Mouse (Mus musculus) kidney, postnatal 10 days (tissue): ENCODE data around the gene Scamp3.
A peak's percentile ranks its signal among the peaks of the same experiment; 100 is the strongest.

ENCODE experiments used
- DNase-seq: peaks from one replicate; pipeline ENCODE4 v3.0.0; 2021; ENCODE audit warnings: mixed read lengths

The Scamp3 gene

DNA sequence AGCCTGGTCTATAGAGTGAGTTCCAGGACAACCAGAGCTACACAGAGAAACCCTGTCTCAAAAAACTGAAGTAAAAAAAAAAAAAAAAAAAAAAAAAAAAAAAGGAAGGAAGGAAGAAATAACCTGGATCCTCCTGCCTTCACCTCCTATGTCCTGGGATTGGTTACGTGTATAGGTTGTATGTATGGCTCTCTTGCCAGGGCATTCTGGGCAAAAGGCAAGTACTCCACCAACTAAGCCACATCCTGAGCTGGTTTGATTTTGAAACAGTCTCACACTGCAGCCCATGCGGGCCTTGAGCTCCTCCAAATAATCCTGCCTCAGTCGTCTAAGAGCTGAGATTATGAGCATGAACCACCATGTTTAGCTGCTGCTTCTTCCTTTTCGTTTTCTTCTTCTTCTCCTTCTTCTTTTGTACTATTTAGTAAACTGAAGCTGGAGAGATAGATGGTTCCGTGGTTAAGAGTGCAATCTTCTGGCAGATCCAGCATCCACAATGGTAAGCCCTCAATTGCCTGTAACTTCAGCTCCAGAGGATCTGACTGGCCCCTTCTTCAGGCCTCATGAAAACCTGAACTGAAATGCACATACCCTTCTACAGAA lies 13.5 kb upstream of the Scamp3 start:
- DNase-seq: no peak

DNA sequence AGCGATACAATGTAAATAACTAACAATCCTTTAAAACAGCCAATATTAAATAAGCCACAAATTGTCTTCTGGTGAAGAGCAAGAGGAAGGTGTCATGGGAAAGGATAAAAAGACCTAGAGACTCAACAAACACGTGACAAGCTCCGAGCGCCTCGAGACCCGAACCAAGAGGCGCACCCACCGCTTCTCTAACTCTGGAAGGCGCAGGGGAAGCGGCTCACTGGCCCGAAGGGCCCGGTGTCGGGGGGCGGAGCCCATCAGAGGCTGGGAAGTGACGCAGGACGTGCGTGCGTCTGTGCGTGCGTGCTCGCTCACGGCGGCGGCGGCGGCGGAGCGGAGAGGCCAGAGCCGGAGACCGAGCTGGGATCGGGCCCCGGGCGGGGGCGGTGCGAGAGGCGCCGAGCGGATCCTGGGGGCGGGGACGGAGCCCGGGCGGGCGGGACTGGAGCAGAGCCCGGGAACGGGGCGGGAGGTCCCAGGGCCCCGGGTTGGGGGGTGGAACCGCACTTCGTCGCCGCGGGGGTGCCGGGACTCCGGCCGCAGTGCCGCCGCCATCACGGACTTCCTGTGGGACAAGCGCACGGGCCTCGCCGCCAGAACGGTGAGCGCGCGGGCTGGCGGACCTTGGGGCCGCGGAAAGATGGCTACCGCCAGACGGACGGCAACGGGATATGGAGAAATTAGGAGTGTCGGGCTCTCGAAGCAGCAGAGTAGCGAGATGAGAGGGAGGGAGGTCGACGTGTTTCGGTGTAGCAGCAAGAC lies 12.6 kb upstream of the Scamp3 start, which contains the start of gene Clk2:
Clk2 (plus strand) TSS at position 290 of the 762 bp plus-strand sequence.
- DNase-seq: peak; percentile 96

DNA sequence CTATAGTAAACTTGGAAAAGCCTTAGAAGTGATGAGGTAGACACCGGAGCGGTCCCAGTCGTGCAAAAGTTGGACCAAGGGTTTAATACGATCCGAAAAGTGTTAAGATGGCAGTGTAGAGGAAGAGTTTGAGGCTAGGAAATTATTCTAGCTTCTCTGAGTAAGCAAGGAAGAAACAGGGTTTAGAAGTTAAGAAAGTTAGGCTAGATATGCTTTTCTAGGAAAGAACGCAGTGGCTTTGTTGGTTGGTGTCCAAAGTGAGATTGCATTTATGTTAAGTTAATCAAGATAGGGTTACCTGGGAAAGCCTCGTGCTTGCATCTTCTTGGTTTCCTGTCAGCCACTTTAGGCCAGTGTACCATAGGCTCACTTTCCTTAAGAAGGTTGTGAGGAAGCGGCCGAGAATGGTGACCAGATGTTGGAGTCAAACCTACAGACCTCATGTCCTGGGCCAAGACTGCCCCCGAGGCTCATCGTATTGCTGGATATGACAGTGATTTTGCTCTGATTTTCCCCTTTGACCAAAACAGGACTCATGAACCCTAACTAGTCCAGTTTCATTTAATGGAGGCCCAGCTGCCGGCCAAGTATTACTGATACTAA lies 11.9 kb upstream of the Scamp3 start:
- peak; percentile 10 for DNase-seq

DNA sequence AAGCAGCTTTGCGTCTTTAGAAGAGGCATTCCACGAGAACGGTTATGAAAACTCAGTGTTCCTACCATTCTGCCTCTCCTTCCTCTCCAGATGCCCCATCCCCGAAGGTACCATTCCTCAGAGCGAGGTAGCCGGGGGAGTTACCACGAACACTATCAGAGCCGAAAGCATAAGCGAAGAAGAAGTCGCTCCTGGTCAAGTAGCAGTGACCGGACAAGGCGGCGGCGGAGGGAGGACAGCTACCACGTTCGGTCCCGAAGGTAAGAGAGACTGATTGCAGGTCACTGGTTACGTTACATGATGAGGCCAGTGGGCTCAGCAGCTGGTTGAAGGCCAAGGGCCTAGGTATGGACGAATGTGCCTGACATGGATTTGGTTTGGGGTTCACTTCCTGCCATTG lies 10.3 kb upstream of the Scamp3 start:
- no peak for DNase-seq

DNA sequence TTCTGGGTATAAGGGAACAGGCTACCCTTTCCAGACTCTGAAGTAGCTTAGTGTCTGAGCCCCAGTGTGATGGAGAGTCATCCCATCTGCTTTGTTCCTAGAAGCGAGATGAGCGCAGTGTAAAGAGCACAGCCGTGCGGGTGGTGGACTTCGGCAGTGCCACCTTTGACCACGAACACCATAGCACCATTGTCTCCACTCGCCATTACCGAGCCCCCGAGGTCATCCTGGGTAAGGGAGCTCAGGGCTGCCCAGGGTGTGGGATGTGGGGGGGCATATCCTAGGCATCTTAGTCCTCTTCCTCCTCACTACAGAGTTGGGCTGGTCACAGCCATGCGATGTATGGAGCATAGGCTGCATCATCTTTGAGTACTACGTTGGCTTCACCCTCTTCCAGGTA lies 2.4 kb upstream of the Scamp3 start:
- DNase-seq: no peak

DNA sequence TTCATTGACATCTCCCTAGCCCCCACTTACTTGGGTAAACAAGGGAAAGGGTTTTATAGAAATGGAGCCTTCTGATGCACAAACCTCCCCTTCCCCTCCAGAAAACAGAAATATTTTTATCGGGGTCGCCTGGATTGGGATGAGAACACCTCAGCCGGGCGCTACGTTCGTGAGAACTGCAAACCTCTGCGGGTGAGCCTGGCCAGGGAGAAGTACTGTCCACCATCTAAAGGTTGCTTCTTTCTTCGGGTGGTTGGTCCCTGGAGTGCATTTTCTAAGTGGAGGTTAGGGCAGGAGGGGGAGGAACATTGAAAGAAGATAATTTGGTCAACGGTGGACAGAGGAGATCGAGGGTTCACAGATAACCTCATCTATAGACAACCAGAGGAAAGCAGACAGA lies 1.7 kb upstream of the Scamp3 start:
- DNase-seq: no peak

DNA sequence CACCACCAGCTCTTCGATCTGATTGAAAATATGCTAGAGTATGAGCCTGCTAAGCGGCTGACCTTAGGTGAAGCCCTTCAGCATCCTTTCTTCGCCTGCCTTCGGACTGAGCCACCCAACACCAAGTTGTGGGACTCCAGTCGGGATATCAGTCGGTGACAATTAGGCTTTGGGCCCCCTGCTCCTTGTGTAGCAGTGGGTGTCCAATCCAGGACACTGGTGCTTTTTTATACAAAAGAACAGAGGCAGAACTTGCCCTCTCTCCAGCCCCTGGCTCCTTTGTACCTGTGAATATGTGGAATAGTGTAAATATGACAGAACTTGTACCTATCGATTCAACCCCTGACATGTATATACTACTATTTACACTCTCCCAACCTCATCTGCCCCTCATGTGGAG lies 852 bp upstream of the Scamp3 start:
- no peak for DNase-seq

DNA sequence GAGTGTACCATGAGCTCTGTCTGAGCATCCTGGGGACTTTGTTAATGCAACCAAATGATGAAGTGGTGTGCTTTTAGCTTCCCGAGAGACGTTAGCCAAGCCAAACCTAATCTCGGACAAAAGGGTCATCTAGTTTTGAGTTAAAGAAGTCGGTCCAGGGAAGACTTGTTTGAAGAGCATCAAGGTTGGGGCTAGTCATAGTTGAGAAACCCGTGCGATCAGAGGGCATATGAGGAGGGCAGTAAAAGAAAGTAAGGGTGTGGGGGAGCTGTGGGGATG lies 773 bp downstream of the Scamp3 start:
- DNase-seq: no peak

DNA sequence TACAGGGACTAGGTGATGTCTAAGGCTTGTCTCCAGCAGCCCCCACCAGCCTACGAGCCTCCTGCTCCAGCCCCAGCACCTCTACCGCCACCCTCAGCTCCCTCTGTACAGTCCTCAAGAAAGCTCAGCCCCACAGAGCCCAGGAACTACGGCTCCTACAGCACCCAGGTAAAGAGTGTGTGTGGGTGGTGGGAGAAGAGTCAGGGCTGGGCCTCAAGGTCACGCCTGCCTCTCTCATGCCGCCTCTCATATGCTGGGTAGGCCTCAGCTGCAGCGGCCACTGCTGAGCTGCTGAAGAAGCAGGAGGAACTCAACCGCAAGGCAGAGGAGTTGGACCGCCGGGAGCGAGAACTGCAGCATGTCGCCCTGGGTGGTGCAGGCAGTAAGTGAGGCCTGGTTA lies 1.8 kb downstream of the Scamp3 start:
- no peak for DNase-seq

DNA sequence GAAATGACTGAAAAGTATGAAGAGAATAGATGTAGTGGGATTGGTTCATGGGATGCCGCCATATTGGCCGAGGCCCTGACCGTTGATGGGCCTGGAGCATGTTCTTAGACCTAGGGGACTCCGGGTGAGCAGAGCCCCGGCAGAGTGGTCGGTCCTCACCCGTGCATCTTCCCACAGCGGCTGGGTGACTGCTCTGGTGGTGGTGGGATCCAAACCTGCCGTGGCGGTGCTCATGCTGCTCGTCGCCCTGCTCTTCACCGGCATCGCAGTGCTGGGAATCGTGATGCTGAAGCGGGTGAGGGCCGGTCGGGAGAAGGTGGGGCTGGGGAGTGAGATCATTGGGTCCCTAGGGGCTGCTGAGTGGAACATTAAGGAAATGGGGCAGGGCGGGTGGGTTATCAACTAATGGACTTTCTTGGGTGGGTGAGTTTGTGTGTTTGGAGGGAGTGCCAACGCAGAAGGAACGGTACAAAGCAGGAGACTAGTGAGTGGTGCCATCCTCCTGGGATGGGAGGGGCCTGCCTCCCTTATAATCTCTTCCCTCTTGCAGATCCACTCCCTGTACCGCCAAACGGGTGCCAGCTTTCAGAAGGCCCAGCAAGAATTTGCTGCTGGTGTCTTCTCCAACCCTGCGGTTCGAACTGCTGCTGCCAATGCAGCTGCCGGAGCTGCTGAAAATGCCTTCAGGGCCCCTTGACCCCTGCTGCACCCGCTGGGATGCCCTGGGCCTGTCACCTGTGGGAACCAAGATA lies 4.7 kb downstream of the Scamp3 start:
- no peak for DNase-seq

DNA sequence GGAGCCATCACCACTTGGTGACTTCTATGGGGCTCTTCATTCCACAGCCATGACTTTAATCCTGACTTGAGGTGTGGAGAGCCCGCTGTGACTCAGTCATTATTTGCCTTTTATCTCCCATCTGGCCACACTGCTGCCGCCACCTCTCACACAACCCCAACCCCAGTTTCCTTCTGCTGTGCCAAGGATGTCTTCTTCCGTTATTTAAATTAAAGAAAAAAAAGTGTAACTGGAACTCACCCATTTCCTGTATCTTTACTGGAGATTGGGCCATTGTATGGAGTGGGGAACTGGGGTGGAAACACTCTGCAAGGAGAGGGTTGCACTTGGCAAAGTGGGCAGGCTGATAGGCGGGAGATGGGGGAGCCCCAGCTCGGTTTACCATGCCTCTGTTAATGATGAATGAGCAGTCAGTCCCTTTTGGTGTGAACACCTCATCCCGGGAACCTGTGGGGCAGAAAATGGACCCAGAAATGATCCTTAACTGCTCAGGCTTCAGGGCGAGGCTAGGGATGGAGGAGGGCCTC lies 5.3 kb downstream of the Scamp3 start:
- DNase-seq: no peak

DNA sequence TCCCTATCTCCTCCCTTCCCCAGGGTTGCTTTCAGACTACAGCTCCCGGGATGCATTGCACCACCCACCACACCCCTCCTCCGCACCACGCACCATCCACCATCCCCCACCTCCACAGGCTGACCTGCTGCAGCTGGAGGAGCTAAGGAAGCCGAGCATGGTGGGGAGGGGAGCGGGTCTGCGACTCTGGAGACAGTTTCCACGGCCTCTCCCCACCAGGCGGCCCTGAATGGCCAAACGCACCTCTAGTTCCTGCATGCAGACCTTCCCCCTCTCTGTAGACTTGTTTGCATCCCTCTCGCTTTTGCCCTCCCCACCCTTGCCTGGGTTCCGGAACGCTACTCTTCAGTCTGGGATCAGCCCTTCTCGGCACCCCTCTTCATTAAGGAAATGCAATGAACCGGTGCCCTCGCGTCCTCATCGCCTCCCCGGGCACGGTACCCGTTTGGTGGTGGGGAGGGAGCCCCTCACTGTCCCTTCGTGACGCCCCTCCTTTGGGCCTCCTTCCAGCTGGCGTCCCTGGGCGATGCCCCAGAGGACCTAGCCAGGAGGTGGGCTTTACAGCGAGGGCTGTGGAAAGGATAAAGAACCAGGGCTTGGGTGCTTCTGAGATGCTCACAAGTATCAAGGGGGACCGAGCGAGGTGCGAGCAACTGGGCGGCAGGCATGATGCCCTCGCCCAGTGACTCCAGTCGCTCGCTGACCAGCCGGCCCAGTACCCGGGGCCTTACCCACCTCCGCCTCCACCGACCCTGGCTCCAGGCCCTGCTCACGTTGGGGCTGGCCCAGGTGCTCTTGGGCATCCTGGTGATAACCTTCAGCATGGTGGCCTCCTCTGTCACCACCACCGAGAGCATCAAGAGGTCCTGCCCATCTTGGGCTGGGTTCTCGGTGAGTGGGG lies 6.0 kb downstream of the Scamp3 start, which contains the start of gene Fam189b:
Fam189b (plus strand) TSS at position 86 of the 901 bp plus-strand sequence.
- peak; percentile 91 for DNase-seq

DNA sequence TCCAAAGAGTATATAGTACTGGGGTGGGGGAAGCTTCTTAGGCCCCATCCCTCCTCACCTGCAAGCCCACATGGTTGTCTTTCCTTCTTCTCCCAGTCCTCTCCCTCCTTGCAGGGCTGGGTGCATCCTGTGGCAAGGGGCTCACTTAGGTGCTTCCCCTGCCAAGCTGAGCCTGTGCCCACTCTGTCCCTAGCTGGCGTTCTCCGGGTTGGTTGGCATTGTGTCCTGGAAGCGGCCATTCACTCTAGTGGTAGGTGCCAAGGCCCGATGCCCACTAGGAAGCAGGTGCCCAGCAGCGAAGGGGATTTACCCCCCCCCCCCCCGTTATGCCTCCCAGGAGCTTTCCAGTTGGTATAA lies 6.7 kb downstream of the Scamp3 start:
- no peak for DNase-seq

DNA sequence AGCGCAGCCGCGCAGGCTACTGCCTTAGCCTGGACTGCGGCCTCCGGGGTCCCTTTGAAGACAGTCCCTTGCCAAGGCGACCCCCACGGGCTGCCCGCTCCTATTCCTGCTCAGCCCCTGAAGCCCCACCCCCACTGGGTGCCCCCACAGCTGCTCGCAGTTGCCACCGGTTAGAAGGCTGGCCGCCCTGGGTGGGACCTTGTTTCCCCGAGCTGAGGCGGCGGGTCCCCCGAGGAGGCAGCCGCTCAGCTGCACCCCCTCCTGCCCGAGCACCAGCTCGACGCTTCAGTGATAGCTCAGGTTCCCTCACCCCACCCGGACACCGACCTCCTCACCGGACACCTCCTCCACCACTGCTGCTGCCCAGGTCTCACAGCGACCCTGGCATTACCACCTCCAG lies 9.9 kb downstream of the Scamp3 start:
- DNase-seq: no peak

DNA sequence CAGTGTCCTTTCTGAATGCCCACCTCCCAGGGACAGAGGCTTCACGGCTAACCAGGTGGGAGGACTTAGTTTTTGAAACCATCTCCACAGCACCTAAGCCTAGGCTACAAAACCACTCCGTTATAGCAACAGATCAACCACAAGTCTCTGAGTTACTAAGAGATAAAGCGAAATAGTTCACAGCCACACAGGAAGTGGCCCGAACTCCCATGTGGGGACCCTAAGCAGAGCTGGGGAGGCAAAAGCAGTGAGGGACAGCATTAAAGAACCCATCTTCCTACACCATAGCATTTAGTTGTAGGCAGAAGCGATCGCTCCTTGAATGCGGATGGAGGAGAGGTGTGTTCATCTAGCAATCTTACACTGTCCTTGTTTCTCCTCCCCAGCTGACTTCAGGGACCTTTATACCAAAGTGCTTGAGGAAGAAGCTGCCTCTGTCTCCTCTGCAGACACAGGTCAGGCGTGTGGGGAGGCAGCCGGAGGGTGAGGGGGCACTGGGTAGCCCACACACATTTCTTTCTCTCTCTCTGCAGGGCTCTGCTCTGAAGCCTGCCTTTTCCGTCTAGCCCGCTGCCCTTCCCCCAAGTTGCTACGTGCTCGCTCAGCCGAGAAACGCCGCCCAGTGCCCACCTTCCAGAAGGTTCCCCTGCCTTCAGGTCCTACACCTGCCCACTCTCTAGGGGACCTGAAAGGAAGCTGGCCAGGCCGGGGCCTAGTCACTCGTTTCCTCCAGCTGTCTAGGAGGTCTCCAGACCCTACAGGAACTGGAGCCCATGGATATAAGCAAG lies 10.6 kb downstream of the Scamp3 start:
- no peak for DNase-seq

DNA sequence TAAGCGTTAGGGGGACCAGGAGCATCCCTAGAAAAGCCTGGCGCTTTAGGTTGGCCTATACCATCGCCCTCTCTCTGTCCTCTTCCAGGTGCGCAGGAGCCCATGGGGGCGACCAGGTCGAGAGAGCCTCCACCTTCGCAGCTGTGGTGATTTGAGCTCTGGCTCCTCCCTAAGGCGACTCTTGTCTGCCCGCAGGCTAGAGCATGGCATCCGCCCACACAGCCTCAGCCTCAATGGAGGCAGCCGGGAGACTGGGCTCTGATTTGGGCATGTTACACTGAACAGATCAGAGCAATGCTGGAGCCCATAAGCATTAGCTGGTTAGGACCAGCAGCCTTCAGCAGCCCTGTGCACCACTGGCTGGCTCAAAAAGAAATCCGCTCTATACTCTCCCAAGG lies 11.2 kb downstream of the Scamp3 start:
- DNase-seq: no peak

DNA sequence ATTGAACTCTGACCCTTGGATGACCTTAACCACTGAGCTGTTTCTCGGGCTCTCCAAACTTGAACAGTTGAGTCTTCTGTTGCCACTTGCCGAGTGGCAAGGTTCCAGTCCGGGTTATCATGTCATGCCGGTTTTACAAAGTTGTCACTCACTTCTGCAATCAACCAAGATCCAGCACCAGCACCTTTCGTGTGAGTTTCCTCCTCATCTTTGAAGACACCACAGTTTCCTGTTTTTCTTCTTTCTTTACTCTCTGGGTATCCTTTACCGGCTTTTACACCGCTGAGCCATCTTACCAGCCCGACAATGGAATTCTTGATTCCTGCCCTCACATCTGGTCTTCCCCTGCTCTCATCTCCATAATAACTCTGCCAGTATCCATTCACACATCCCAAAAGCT lies 13.2 kb downstream of the Scamp3 start:
- DNase-seq: no peak

DNA sequence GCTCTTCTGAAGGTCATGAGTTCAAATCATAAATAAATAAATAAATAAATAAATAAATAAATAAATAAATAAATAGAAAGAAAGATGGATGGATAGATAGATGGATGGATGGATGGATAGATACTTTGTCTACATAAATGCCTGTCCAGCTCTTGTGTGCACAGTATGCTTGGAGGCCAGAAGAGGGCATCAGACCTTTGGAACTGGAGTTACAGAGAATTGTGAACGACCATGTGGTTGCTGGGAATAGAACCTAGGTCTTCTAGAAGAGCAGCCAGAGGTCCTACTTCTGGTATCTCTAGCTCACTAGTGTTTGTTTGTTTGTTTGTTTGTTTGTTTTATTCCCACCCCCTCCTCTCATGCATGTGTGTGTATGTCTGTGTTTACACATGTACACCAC lies 16.1 kb downstream of the Scamp3 start:
- no peak for DNase-seq

DNA sequence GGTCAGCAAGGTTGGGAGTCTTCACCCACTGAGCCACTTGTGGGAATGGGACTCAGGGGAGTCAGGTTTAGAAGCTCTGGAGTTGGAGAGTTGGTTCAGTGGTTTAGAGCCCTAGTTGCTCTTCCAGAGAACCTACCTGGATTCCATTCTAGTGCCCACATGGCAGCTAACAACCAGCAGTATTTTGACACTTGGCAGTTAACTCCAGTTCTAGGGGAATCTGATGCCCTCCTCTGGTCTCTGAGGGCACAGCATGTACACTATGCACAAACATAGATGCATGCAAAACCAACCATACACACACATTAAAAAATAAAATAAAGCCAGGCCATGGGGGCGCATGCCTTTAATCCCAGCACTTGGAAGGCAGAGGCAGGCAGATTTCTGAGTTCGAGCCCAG lies 16.6 kb downstream of the Scamp3 start:
- DNase-seq: peak; percentile 55

DNA sequence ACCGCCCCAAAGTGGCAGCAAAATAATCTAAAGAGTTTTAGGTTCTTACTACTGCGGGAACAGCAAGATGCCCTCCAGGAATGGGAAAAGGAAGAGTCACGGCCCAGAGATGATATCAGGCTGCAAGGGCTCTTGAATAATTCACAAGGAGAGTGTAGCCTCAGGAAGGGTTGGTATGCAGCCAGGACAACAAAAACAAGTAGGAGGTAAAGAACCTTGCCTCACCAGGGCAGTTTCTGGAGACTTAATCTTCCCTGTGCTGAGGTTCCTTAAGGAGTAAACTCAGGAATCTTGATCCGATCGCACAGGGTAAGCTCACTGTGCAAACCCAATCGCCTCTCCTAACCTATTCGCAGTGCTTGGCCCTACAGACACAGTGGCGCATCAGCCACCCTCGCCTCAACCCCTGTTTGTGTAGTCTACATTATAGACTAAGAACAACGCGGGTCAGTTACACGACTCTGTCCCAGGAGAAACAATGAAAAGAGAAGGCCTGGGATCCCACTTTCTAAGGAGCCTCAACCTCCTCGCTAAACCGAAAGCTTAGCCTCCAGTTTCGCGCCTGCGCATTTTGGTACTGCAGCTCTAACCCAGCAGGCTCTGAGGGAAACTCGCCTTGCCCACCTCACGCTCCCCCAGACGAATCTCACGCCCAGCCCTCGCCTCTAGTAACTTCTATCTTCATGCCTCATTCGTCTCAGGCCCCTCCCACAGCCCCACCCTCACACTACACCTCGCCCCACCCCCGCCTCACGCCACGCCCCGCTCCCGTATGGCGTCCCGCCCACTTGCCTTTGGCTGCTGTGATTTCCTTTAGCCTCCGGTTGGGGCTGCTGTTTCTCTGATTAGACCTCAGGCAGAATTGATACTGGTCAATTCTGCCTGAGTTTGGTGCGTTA lies 19.0 kb downstream of the Scamp3 start:
- DNase-seq: peak; percentile 97

DNA sequence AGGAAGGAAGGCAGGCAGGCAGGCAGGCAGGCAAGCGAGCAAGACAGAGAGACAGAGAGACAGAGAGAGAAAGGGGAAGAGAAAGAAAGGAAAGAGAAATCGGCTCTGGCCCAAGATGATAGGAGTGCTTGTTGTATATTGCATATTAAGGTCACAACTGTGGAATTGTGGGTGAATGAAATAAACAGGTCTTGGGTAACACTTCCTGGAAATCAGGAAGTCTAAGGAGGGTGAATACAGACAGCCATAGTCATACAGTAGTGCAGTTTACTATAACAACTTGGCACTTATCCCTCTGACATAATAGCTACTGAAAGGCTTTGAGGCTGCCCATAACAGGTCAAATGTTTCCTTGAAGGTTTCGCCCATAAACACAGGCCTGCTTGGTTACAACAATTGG lies 22.6 kb downstream of the Scamp3 start:
- no peak for DNase-seq
